Mouse (Mus musculus): ENCODE results near the gene S100a13. TPM values are rescaled to one million over a fixed set of nuclear protein-coding genes. Genes with fewer than 3 reads are reported as not detected.

The S100a13 gene
- polyA plus RNA-seq, 1 experiment from 2014 or later, result 54.3 TPM

DNA sequence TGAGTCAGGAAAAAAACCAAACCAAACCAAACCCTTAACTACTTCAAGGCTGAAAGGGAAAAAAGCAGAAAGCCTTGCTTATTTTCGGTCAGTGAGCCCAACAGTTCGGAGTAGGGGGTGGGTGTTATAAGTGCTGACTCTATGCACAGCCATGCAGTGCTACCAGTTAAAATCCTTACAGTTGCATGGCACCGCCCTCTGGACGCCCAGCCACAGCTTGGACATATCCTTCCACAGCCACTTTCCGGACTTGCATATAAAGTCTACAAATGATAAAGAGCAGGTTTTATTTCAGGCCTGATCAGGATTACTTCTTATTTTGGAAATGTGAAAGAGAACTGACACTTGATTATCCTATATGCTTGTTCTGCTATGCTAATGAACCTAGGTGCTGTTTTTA is 9.0 kb upstream of the S100a13 start:
- no peak for TF ChIP-seq CTCF (IDR thresholded peaks at IDR 0.05)
- ChIA-PET CTCF (interaction anchor here (1.1 to 7.6 kb wide), 5 partner anchors 9 to 140 kb away, joined by 3 to 48 read pairs (median 5); partner anchors contain the start of genes S100a14 and Snapin), POLR2A (interaction anchor here (0.7 kb wide), 1 partner anchor 167 kb away, joined by 3 read pairs; no protein-coding TSS in a partner anchor)
- ATAC-seq (no peak), DNase-seq (ENCODE audit: low read depth, low spot score) (no peak)
- no peaks in the 10 kb centered on the region for H3K27me3 ChIP-seq
- in situ Hi-C loops (cut with MboI; ENCODE audit: low pct_unique_long_range_greater_than_20kb), result no loop called here

DNA sequence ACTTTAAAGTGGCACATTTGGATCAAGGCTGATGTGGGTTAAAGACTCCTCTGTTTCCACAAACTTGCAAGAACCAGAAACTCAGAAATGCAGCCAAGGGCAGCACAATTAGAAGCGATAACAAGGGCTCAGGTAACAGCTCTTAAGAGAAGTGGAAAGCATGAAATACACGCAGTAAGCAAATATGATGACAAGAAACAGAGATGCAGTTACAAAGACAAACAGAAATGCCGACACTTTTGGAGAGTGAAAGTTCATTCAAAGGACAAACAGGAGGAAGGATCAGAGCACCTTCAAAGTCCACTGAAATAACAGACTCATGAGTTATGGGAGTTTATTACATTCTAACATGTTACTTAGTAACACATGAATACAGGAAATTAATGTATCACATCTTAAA is 7.9 kb upstream of the S100a13 start:
- in situ Hi-C loops (cut with MboI; ENCODE audit: low pct_unique_long_range_greater_than_20kb), result no loop called here
- no peak for TF ChIP-seq CTCF (IDR thresholded peaks at IDR 0.05)
- no peaks in the 10 kb centered on the region for H3K27me3 ChIP-seq
- ATAC-seq, result no peak
- DNase-seq (ENCODE audit: low read depth, low spot score), result no peak
- CTCF ChIA-PET, result interaction anchor here (0.6 to 7.6 kb wide), 4 partner anchors 14 to 428 kb away, joined by 3 to 48 read pairs (median 16); partner anchors contain the start of genes S100a14, S100a7a and Snapin
- POLR2A ChIA-PET, result interaction anchor here (0.9 to 1.2 kb wide), 3 partner anchors 9 to 16 kb away, joined by 3 to 7 read pairs (median 3); partner anchors contain the start of gene Snapin

- DNase-seq (ENCODE audit: low read depth, low spot score) (no peak), ATAC-seq (no peak)
- in situ Hi-C loops (cut with MboI; ENCODE audit: low pct_unique_long_range_greater_than_20kb), result no loop called here
- ChIA-PET POLR2A (interaction anchor here (0.6 to 2.2 kb wide), 20 partner anchors 10 to 144 kb away, joined by 3 to 18 read pairs (median 4); partner anchors contain the start of genes S100a14, S100a16, S100a4 and Snapin), CTCF (interaction anchor here (0.7 to 5.1 kb wide), 16 partner anchors 10 to 201 kb away, joined by 3 to 26 read pairs (median 6); partner anchors contain the start of genes S100a14, S100a16, S100a7a and Snapin)
- no peak for TF ChIP-seq CTCF (IDR thresholded peaks at IDR 0.05)
- no peaks in the 10 kb centered on the region for H3K27me3 ChIP-seq
Measured at GRCm38 (mm10) chr3:90508287-90508949, 5.8 kb upstream of the S100a13 start.

DNA sequence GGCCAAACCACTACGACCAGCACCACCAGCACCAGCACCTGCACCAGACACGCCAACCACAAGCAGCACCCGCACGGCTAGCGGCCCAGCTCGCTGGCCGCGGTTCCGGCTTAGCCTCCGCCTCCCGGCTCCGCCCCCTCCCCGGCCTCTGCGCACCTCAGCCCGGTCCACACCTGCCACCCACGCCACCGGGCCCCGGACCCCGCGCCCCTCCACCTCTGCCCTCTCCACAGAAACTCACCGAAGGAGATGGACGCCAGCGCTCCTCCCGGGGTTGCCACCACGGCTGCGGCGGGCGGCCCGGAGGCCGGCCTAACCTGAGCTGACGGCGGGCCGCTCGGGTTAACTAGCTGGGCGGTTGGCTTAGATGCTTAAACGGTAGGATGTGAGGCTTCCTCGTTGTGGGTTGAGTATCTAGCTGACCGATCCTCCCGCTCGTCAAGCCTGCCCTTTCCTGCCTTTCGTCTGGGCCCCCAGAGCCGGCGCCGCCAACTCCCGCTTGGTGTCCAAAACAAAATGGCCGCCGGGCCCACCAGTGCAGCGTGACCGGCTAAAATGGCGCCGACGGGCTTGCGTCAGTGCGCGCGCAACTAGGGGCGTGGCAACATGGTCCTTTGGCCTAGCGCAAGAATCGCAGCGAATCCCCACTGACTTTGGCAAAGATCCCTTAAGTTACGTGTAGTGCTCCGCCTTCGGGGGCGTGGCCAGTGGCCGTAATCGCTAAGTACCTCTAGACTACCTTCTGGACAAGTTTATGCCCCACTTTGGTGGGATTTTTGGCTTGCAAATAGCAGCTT is 5.1 kb upstream of the S100a13 start, which contains the start of gene Chtop:
Chtop (minus strand) TSS at position 549 of the 797 bp plus-strand sequence.
- TF ChIP-seq CTCF (IDR thresholded peaks at IDR 0.05), result no peak
- DNase-seq (ENCODE audit: low read depth, low spot score) (peak; percentile 96), ATAC-seq (peak; percentile 92)
- in situ Hi-C loops (cut with MboI; ENCODE audit: low pct_unique_long_range_greater_than_20kb), result no loop called here
- CTCF ChIA-PET, result interaction anchor here (0.8 to 5.1 kb wide), 14 partner anchors 10 to 201 kb away, joined by 3 to 26 read pairs (median 6); partner anchors contain the start of genes S100a14, S100a7a and Snapin
- no peaks in the 10 kb centered on the region for H3K27me3 ChIP-seq
- POLR2A ChIA-PET, result interaction anchor here (0.6 to 2.2 kb wide), 14 partner anchors 11 to 143 kb away, joined by 3 to 18 read pairs (median 3); partner anchors contain the start of genes S100a14, S100a4 and Snapin

DNA sequence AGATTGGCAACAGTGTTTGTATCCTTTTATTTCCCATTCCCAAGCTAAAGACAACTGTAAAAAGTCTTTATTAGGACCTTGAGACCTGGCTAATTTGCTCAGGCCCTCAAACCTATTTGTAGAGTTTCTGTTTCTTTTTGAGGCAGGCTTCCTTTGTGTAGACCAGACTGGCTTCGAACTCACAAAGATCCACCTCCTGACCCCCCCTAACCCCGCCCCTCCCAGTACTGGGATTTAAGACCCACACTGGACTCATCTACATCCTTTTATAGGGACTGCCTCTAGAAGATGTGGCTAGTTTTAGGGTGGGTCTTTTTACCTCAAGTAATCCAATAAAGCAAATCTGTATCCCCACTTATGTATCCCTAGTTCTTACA is 4.5 kb upstream of the S100a13 start:
- no peaks in the 10 kb centered on the region for H3K27me3 ChIP-seq
- DNase-seq (ENCODE audit: low read depth, low spot score), result no peak
- CTCF ChIA-PET, result interaction anchor here (0.6 to 5.1 kb wide), 5 partner anchors 9 to 143 kb away, joined by 3 to 26 read pairs (median 3); partner anchors contain the start of gene S100a14
- no peak for TF ChIP-seq CTCF (IDR thresholded peaks at IDR 0.05)
- in situ Hi-C loops (cut with MboI; ENCODE audit: low pct_unique_long_range_greater_than_20kb), result no loop called here
- ATAC-seq, result no peak
- POLR2A ChIA-PET, result interaction anchor here (0.6 to 2.2 kb wide), 10 partner anchors 9 to 136 kb away, joined by 3 to 18 read pairs (median 4); partner anchors contain the start of gene S100a4

GRCm38 (mm10) chr3:90512276-90512675 is 2.0 kb upstream of the S100a13 start:
- no peaks in the 10 kb centered on the region for H3K27me3 ChIP-seq
- DNase-seq (ENCODE audit: low read depth, low spot score), result no peak
- in situ Hi-C loops (cut with MboI; ENCODE audit: low pct_unique_long_range_greater_than_20kb), result no loop called here
- ATAC-seq, result no peak
- CTCF ChIA-PET, result interaction anchor here (0.7 to 3.0 kb wide), 13 partner anchors 10 to 141 kb away, joined by 3 to 22 read pairs (median 4); partner anchors contain the start of genes S100a14, S100a6 and Snapin
- no peak for TF ChIP-seq CTCF (IDR thresholded peaks at IDR 0.05)
- POLR2A ChIA-PET, result interaction anchor here (1.1 to 1.5 kb wide), 3 partner anchors 11 to 115 kb away, joined by 3 to 5 read pairs (median 3); no protein-coding TSS in a partner anchor

GRCm38 (mm10) chr3:90512948-90513642 is 1.1 kb upstream of the S100a13 start:
- in situ Hi-C loops (cut with MboI; ENCODE audit: low pct_unique_long_range_greater_than_20kb), result no loop called here
- ChIA-PET POLR2A (interaction anchor here (1.3 to 1.5 kb wide), 2 partner anchors 101 to 102 kb away, joined by 4 to 5 read pairs; no protein-coding TSS in a partner anchor), CTCF (interaction anchor here (0.8 to 3.0 kb wide), 14 partner anchors 9 to 140 kb away, joined by 3 to 22 read pairs (median 4); partner anchors contain the start of genes S100a14, S100a6, S100a7a and Snapin)
- no peak for ATAC-seq
- DNase-seq (ENCODE audit: low read depth, low spot score), result no peak
- no peak for TF ChIP-seq CTCF (IDR thresholded peaks at IDR 0.05)
- no peaks in the 10 kb centered on the region for H3K27me3 ChIP-seq

DNA sequence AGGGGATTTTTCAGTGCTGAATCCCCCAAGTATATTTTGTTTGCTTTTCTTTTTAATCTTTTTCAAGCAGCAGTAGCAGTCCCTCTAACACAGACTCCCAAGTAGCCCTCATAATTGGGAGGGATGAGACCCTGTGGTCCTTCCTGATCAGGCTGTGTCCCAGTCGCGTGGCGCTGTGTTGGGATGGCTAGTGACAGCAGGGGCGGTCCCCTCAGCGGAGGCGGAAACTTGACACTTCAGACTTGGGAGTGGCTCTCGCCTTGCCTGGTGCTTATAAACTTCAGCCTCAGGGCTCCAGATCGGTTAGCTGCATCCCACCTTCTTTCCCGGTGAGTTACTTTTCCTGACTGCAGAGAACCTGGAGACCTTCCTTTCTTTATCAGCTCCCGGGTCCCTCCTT is 456 bp downstream of the S100a13 start:
- TF ChIP-seq CTCF (IDR thresholded peaks at IDR 0.05), result no peak
- no peaks in the 10 kb centered on the region for H3K27me3 ChIP-seq
- in situ Hi-C loops (cut with MboI; ENCODE audit: low pct_unique_long_range_greater_than_20kb), result loop anchor here (5.0 kb wide), 1 partner anchor 103 kb away; no protein-coding TSS in a partner anchor
- DNase-seq (ENCODE audit: low read depth, low spot score) (no peak), ATAC-seq (peak; percentile 64)
- POLR2A ChIA-PET, result no interaction called here
- CTCF ChIA-PET, result interaction anchor here (0.9 to 1.6 kb wide), 4 partner anchors 11 to 139 kb away, joined by 3 to 4 read pairs (median 4); partner anchors contain the start of genes S100a7a and Snapin

GRCm38 (mm10) chr3:90515242-90515641 is 1.0 kb downstream of the S100a13 start:
- POLR2A ChIA-PET, result no interaction called here
- no peak for TF ChIP-seq CTCF (IDR thresholded peaks at IDR 0.05)
- in situ Hi-C loops (cut with MboI; ENCODE audit: low pct_unique_long_range_greater_than_20kb), result loop anchor here (5.0 kb wide), 1 partner anchor 102 kb away; no protein-coding TSS in a partner anchor
- H3K27me3 ChIP-seq, result no peaks in the 10 kb centered on the region
- ATAC-seq, result no peak
- no peak for DNase-seq (ENCODE audit: low read depth, low spot score)
- CTCF ChIA-PET, result interaction anchor here (0.9 to 1.6 kb wide), 4 partner anchors 10 to 138 kb away, joined by 3 to 4 read pairs (median 4); partner anchors contain the start of genes S100a7a and Snapin

Data from Patski (cell line).